Mouse (Mus musculus) megakaryocyte, embryonic 14.5 days (primary cell): ENCODE results near the gene Tspyl1.

Experiments used
- FLI1 ChIP-seq: IDR thresholded peaks from 2 replicates; pipeline ENCODE4 v1.6.1; 2012; ENCODE audit warnings: low read length, inconsistent platforms, mixed read lengths
- GATA1 ChIP-seq: IDR thresholded peaks from 3 replicates; pipeline ENCODE4 v1.6.1; 2012; ENCODE audit warnings: mixed read lengths, low read length, inconsistent platforms, borderline replicate concordance

DNA sequence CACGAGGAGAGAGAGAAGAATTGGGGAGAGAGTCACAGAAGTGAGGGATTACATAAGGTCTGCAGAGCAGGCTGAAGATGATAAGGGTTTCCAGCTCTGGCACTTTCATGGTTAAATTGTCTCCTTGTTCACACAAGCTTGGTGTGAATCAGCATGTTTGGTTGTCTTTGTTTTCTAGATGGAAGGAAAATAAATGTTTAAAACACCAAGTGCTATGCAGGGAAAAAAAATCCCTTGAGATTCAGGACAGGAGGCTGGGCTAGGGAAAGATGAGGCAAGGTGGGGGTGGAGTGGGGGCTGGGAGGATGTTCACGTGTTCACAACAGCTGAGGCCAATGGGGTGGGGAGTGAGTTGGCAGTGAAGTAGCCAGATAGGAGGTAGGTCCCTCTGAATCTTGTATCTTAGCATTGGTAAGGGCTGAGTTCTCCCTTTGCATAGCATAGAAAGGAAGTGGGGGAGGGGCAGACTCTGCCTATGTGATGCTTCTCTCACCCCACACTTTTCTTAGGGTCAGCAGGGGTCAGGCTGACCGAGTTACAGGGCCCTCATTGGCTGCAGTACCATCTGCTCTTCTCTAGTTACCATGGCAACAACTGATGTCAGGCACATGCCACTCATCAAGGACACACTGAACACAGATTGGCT is 34.7 kb downstream of the Tspyl1 start:
- no peak for TF ChIP-seq GATA1
- TF ChIP-seq FLI1 = no peak
